Mouse (Mus musculus): ENCODE measurements around the gene Syt12. TPM values are rescaled to one million over a fixed set of nuclear protein-coding genes. Genes with fewer than 3 reads are reported as not detected.

The Syt12 gene
- polyA plus RNA-seq, 1 experiment from 2014 or later, result 1.9 TPM

GRCm38 (mm10) chr19:4439161-4439801 is 38.0 kb downstream of the Syt12 start, which contains the start of gene Rhod:
Gene Rhod (minus strand): TSS chr19:4439432.
- H3K36me3 ChIP-seq, result no peaks in the 10 kb centered on the region
- 0 out of 2 replicates have a peak, but pooled peaks cover 5% of the 10 kb centered on the region for H3K9me3 ChIP-seq
- WGBS, result under 1% methylated on average over 51 of the region's 51 CpGs
- peak within 1 kb of the TSS; percentile 65 for H3K9ac ChIP-seq
- peak within 1 kb of the TSS; percentile 94 for H3K4me2 ChIP-seq (replicated peaks)
- H3K27me3 ChIP-seq (replicated peaks), result peaks cover 21% of the 10 kb centered on the region
- no peak within 1 kb of the TSS for H3K27ac ChIP-seq
- peak within 1 kb of the TSS; percentile 52 for H3K4me3 ChIP-seq
- peak; percentile 57 for ATAC-seq (ENCODE audit: low FRiP score, low read depth)
- peaks cover 16% of the 10 kb centered on the region for H3K4me1 ChIP-seq

GRCm38 (mm10) chr19:4438791-4439160 is 38.5 kb downstream of the Syt12 start:
- H3K4me2 ChIP-seq (replicated peaks), result peak overlapping the region; percentile 94
- H3K9ac ChIP-seq, result peak overlapping the region; percentile 65
- H3K27me3 ChIP-seq (replicated peaks), result peaks cover 21% of the 10 kb centered on the region
- 0 out of 2 replicates have a peak, but pooled peaks cover 5% of the 10 kb centered on the region for H3K9me3 ChIP-seq
- H3K36me3 ChIP-seq, result no peaks in the 10 kb centered on the region
- peaks cover 16% of the 10 kb centered on the region for H3K4me1 ChIP-seq
- H3K4me3 ChIP-seq, result peak overlapping the region; percentile 52
- no peak overlapping the region for H3K27ac ChIP-seq
- ATAC-seq (ENCODE audit: low FRiP score, low read depth), result no peak
- WGBS, result 3% methylated on average over 8 of the region's 8 CpGs

GRCm38 (mm10) chr19:4437886-4438285 is 39.4 kb downstream of the Syt12 start:
- WGBS, result 75% methylated on average over 6 of the region's 6 CpGs
- Histone ChIP-seq H3K9me3 (0 out of 2 replicates have a peak, but pooled peaks cover 5% of the 10 kb centered on the region), H3K4me2 (replicated peaks) (no peak overlapping the region)

GRCm38 (mm10) chr19:4436254-4436653 is 41.0 kb downstream of the Syt12 start:
- Histone ChIP-seq H3K36me3 (no peaks in the 10 kb centered on the region), H3K27ac (no peak overlapping the region), H3K27me3 (replicated peaks) (peaks cover 21% of the 10 kb centered on the region), H3K9ac (no peak overlapping the region), H3K9me3 (0 out of 2 replicates have a peak, but pooled peaks cover 5% of the 10 kb centered on the region), H3K4me1 (peaks cover 11% of the 10 kb centered on the region), H3K4me3 (no peak overlapping the region), H3K4me2 (replicated peaks) (no peak overlapping the region)
- WGBS, result 92% methylated on average over 3 of the region's 3 CpGs
- ATAC-seq (ENCODE audit: low FRiP score, low read depth), result no peak

More at GRCm38 (mm10) chr19:4437886-4438285, 39.4 kb downstream of the Syt12 start:
- Histone ChIP-seq H3K4me1 (peaks cover 16% of the 10 kb centered on the region), H3K36me3 (no peaks in the 10 kb centered on the region), H3K9ac (no peak overlapping the region), H3K27ac (no peak overlapping the region), H3K27me3 (replicated peaks) (peaks cover 21% of the 10 kb centered on the region), H3K4me3 (no peak overlapping the region)
- no peak for ATAC-seq (ENCODE audit: low FRiP score, low read depth)

GRCm38 (mm10) chr19:4434999-4435398 is 42.2 kb downstream of the Syt12 start:
- no peak overlapping the region for H3K4me3 ChIP-seq
- H3K4me1 ChIP-seq, result peaks cover 11% of the 10 kb centered on the region
- WGBS, result 90% methylated on average over 1 of the region's 1 CpGs
- H3K27ac ChIP-seq, result no peak overlapping the region
- H3K27me3 ChIP-seq (replicated peaks), result peaks cover 19% of the 10 kb centered on the region
- no peak for ATAC-seq (ENCODE audit: low FRiP score, low read depth)
- 0 out of 2 replicates have a peak, but pooled peaks cover 5% of the 10 kb centered on the region for H3K9me3 ChIP-seq
- no peak overlapping the region for H3K4me2 ChIP-seq (replicated peaks)
- no peak overlapping the region for H3K9ac ChIP-seq
- H3K36me3 ChIP-seq, result no peaks in the 10 kb centered on the region

DNA sequence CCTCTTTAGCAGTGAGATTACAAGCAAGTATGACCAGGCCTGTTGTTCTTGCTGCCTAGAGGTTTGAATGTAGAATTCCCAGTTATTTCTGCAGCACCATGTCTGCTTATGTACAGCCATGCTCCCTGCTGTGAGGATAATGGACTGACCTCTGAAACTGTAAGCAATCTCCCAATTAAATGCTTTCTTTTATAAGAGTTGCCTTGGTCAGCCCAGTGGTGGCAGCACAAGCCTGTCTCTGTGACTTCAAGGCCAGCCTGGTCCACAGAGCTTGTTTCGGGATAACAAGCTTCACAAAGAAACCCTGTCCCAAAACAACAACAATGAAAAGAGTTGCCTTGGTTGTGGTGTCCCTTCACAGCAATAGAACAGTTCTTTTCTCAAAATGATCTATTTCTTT is 43.5 kb downstream of the Syt12 start:
- H3K9ac ChIP-seq, result no peak overlapping the region
- H3K27ac ChIP-seq, result no peak overlapping the region
- no peak overlapping the region for H3K4me2 ChIP-seq (replicated peaks)
- no peaks in the 10 kb centered on the region for H3K36me3 ChIP-seq
- no peak overlapping the region for H3K4me3 ChIP-seq
- WGBS, result 88% methylated on average over 1 of the region's 1 CpGs
- ATAC-seq (ENCODE audit: low FRiP score, low read depth), result no peak
- 0 out of 2 replicates have a peak, but pooled peaks cover 5% of the 10 kb centered on the region for H3K9me3 ChIP-seq
- peaks cover 7% of the 10 kb centered on the region for H3K27me3 ChIP-seq (replicated peaks)
- no peaks in the 10 kb centered on the region for H3K4me1 ChIP-seq

DNA sequence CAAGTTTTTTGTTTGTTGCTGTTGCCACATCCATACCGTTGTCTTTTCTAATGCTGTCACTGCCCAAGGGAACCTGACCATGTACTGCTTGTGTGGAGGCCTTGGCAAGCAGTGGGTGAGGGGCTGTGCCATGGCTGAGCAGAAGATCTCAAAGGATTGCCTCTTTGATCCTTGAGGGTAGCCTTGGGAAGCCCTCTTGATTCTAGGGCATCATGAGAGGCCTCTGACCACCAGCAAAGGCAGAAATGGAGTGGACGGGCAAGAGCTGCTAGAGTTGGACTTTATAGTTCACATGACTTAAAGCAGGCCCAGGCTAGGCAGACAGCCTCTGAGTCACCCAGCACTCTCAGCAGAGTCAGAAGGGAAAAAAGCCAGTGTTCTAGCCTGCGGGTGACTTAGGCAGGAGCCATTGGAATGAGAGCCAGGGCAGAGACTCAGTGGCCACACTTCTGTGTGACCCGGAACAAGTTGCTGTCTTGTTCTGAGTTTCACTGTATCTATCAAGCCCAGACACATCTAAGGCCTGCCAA is 47.1 kb downstream of the Syt12 start:
- Histone ChIP-seq H3K27ac (no peak overlapping the region), H3K9me3 (no peaks in the 10 kb centered on the region), H3K4me1 (no peaks in the 10 kb centered on the region), H3K27me3 (replicated peaks) (no peaks in the 10 kb centered on the region), H3K4me2 (replicated peaks) (no peak overlapping the region), H3K36me3 (no peaks in the 10 kb centered on the region), H3K4me3 (no peak overlapping the region), H3K9ac (no peak overlapping the region)
- 90% methylated on average over 4 of the region's 4 CpGs for WGBS
- ATAC-seq (ENCODE audit: low FRiP score, low read depth), result no peak

GRCm38 (mm10) chr19:4425610-4426366 is 51.5 kb downstream of the Syt12 start:
- H3K4me1 ChIP-seq, result no peaks in the 10 kb centered on the region
- no peaks in the 10 kb centered on the region for H3K9me3 ChIP-seq
- WGBS, result 75% methylated on average over 19 of the region's 19 CpGs
- no peaks in the 10 kb centered on the region for H3K36me3 ChIP-seq
- ATAC-seq (ENCODE audit: low FRiP score, low read depth), result no peak
- no peak overlapping the region for H3K27ac ChIP-seq
- no peaks in the 10 kb centered on the region for H3K27me3 ChIP-seq (replicated peaks)
- H3K4me2 ChIP-seq (replicated peaks), result no peak overlapping the region
- no peak overlapping the region for H3K9ac ChIP-seq
- H3K4me3 ChIP-seq, result no peak overlapping the region

GRCm38 (mm10) chr19:4423021-4423420 is 54.2 kb downstream of the Syt12 start:
- H3K9ac ChIP-seq, result no peak overlapping the region
- no peak overlapping the region for H3K4me3 ChIP-seq
- H3K4me1 ChIP-seq, result no peaks in the 10 kb centered on the region
- no peak overlapping the region for H3K27ac ChIP-seq
- WGBS, result 84% methylated on average over 3 of the region's 3 CpGs
- no peaks in the 10 kb centered on the region for H3K9me3 ChIP-seq
- no peak for ATAC-seq (ENCODE audit: low FRiP score, low read depth)
- H3K36me3 ChIP-seq, result no peaks in the 10 kb centered on the region
- no peak overlapping the region for H3K4me2 ChIP-seq (replicated peaks)
- H3K27me3 ChIP-seq (replicated peaks), result no peaks in the 10 kb centered on the region

DNA sequence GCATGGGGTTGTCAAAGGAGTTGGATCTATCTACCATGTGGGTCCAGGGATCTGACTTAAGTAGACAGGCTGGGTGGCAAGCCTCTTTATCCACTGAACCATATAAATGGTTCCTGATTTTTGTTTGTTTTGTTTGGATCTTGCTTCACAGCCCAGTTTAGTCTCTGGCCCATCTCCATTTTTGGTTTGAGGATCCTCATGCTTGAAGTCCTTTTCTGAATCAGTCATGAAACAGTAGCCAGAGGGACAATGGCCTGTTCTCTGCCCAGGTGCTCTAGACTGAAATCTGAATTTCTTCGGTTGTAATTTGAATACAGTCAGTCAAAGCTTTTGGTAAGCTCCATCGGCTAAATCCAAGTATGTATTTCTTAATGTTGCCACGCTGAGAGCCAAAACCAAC is 54.7 kb downstream of the Syt12 start:
- no peaks in the 10 kb centered on the region for H3K9me3 ChIP-seq
- ATAC-seq (ENCODE audit: low FRiP score, low read depth), result no peak
- H3K9ac ChIP-seq, result no peak overlapping the region
- H3K4me1 ChIP-seq, result no peaks in the 10 kb centered on the region
- H3K27ac ChIP-seq, result no peak overlapping the region
- H3K27me3 ChIP-seq (replicated peaks), result no peaks in the 10 kb centered on the region
- H3K36me3 ChIP-seq, result no peaks in the 10 kb centered on the region
- WGBS, result 94% methylated on average over 3 of the region's 3 CpGs
- no peak overlapping the region for H3K4me2 ChIP-seq (replicated peaks)
- no peak overlapping the region for H3K4me3 ChIP-seq

GRCm38 (mm10) chr19:4420153-4420910 is 56.9 kb downstream of the Syt12 start:
- Histone ChIP-seq H3K9ac (no peak overlapping the region), H3K4me1 (no peaks in the 10 kb centered on the region), H3K27ac (no peak overlapping the region), H3K9me3 (no peaks in the 10 kb centered on the region), H3K36me3 (no peaks in the 10 kb centered on the region), H3K4me3 (no peak overlapping the region), H3K27me3 (replicated peaks) (no peaks in the 10 kb centered on the region), H3K4me2 (replicated peaks) (no peak overlapping the region)
- 86% methylated on average over 8 of the region's 8 CpGs for WGBS
- ATAC-seq (ENCODE audit: low FRiP score, low read depth), result no peak

- Histone ChIP-seq H3K27ac (no peak overlapping the region), H3K9me3 (no peaks in the 10 kb centered on the region), H3K9ac (no peak overlapping the region), H3K4me2 (replicated peaks) (no peak overlapping the region), H3K4me1 (no peaks in the 10 kb centered on the region), H3K4me3 (no peak overlapping the region), H3K36me3 (no peaks in the 10 kb centered on the region), H3K27me3 (replicated peaks) (no peaks in the 10 kb centered on the region)
- ATAC-seq (ENCODE audit: low FRiP score, low read depth), result no peak
- WGBS, result 94% methylated on average over 5 of the region's 5 CpGs
Observed at GRCm38 (mm10) chr19:4419711-4420110, 57.5 kb downstream of the Syt12 start.

Measured in neural tube, embryonic 12.5 days (tissue).